Mouse (Mus musculus) kidney, embryonic 15.5 days (tissue): ENCODE measurements around the gene Papss2. TPM values are rescaled to one million over a fixed set of nuclear protein-coding genes. Genes with fewer than 3 reads are reported as not detected.

Experiments
- ATAC-seq: fragments of 200-750 bp; cut with Nextera tagmentation; replicated peaks from 2 replicates; pipeline ENCODE4 v1.8.0; 2017; ENCODE audit warnings: moderate TSS enrichment; ENCODE audit not compliant: low FRiP score
- H3K27ac ChIP-seq: fragments of 300-500 bp; sonication (generic); 2 replicates; pipeline ENCODE4 v1.5.1; 2015; ENCODE audit warnings: mild to moderate bottlenecking, inconsistent platforms
- H3K27me3 ChIP-seq: fragments of 300-500 bp; sonication (generic); 2 replicates; pipeline ENCODE4 v1.6.1; 2015; ENCODE audit warnings: inconsistent platforms
- H3K36me3 ChIP-seq: fragments of 300-500 bp; sonication (generic); 2 replicates; pipeline ENCODE4 v1.6.1; 2015; ENCODE audit warnings: inconsistent platforms
- H3K4me1 ChIP-seq: fragments of 300-500 bp; sonication (generic); 2 replicates; pipeline ENCODE4 v1.6.1; 2015; ENCODE audit warnings: inconsistent platforms
- H3K4me2 ChIP-seq: fragments of 300-500 bp; sonication (generic); 2 replicates; pipeline ENCODE4 v1.6.1; 2015; ENCODE audit warnings: moderate library complexity, mild to moderate bottlenecking, inconsistent platforms
- H3K4me3 ChIP-seq: fragments of 300-500 bp; sonication (generic); replicated peaks from 2 replicates; pipeline ENCODE4 v1.5.1; 2015; ENCODE audit warnings: mild to moderate bottlenecking, inconsistent platforms
- H3K9ac ChIP-seq: fragments of 300-500 bp; sonication (generic); 2 replicates; pipeline ENCODE4 v1.6.1; 2015; ENCODE audit warnings: mild to moderate bottlenecking, inconsistent platforms
- H3K9me3 ChIP-seq: fragments of 300-500 bp; sonication (generic); replicated peaks from 2 replicates; pipeline ENCODE4 v1.6.1; 2016; ENCODE audit warnings: inconsistent platforms
- WGBS: fragments of 180-500 bp; shearing (Covaris S2); methylation state at CpG from one replicate; pipeline ENCODE4 v1.1.7; 2015; ENCODE audit warnings: mixed read lengths; 5-methylcytosine and 5-hydroxymethylcytosine counted together
- polyA plus RNA-seq: library from polyadenylated mRNA; unstranded; fragments of >200 nt; fragmentation: Nextera tagmentation; extraction: Ambion mirVana; gene quantifications from 2 replicates; pipeline ENCODE4 v1.2.1, GENCODE M21; 2015

Papss2 gene
- polyA plus RNA-seq, 1 experiment from 2014 or later: 17.2 TPM

GRCm38 (mm10) chr19:32601033-32601770, 5.6 kb downstream of the Papss2 start:
- no peak overlapping the region for H3K9ac ChIP-seq
- 70% methylated on average over 6 of the region's 6 CpGs for WGBS
- no peaks in the 10 kb centered on the region for H3K36me3 ChIP-seq
- H3K27ac ChIP-seq: no peak overlapping the region
- peaks cover 7% of the 10 kb centered on the region; the same call in 1 of the 2 replicates for H3K27me3 ChIP-seq
- H3K9me3 ChIP-seq: no peaks in the 10 kb centered on the region
- ATAC-seq: no peak
- peaks cover 24% of the 10 kb centered on the region for H3K4me1 ChIP-seq
- no peak overlapping the region for H3K4me2 ChIP-seq
- no peak overlapping the region for H3K4me3 ChIP-seq

GRCm38 (mm10) chr19:32603466-32603865, 7.9 kb downstream of the Papss2 start:
- no peaks in the 10 kb centered on the region for H3K36me3 ChIP-seq
- no peak overlapping the region for H3K4me3 ChIP-seq
- H3K27me3 ChIP-seq: no peaks in the 10 kb centered on the region
- H3K9ac ChIP-seq: no peak overlapping the region
- no peak overlapping the region for H3K4me2 ChIP-seq
- no peak overlapping the region for H3K27ac ChIP-seq
- H3K9me3 ChIP-seq: no peaks in the 10 kb centered on the region
- ATAC-seq: no peak
- WGBS: 88% methylated on average over 1 of the region's 1 CpGs
- peaks cover 23% of the 10 kb centered on the region for H3K4me1 ChIP-seq

- H3K4me2 ChIP-seq: no peak overlapping the region
- no peaks in the 10 kb centered on the region for H3K27me3 ChIP-seq
- no peaks in the 10 kb centered on the region for H3K36me3 ChIP-seq
- H3K27ac ChIP-seq: no peak overlapping the region
- no peak for ATAC-seq
- no peak overlapping the region for H3K4me3 ChIP-seq
- no peaks in the 10 kb centered on the region for H3K9me3 ChIP-seq
- peaks cover 18% of the 10 kb centered on the region for H3K4me1 ChIP-seq
- no peak overlapping the region for H3K9ac ChIP-seq
- WGBS: 66% methylated on average over 8 of the region's 8 CpGs
Measured at GRCm38 (mm10) chr19:32604127-32604526, 8.5 kb downstream of the Papss2 start.

GRCm38 (mm10) chr19:32604563-32605252, 9.1 kb downstream of the Papss2 start:
- no peak overlapping the region for H3K4me3 ChIP-seq
- WGBS: 76% methylated on average over 6 of the region's 6 CpGs
- H3K27ac ChIP-seq: no peak overlapping the region
- no peak for ATAC-seq
- no peak overlapping the region for H3K9ac ChIP-seq
- H3K9me3 ChIP-seq: no peaks in the 10 kb centered on the region
- no peaks in the 10 kb centered on the region for H3K27me3 ChIP-seq
- H3K4me1 ChIP-seq: peaks cover 12% of the 10 kb centered on the region
- no peak overlapping the region for H3K4me2 ChIP-seq
- H3K36me3 ChIP-seq: no peaks in the 10 kb centered on the region

- WGBS: 71% methylated on average over 4 of the region's 4 CpGs
- Histone ChIP-seq H3K9me3 (no peaks in the 10 kb centered on the region), H3K9ac (no peak overlapping the region), H3K27me3 (no peaks in the 10 kb centered on the region), H3K4me2 (no peak overlapping the region), H3K27ac (no peak overlapping the region), H3K36me3 (no peaks in the 10 kb centered on the region), H3K4me3 (no peak overlapping the region), H3K4me1 (peaks cover 7% of the 10 kb centered on the region; the same call in 1 of the 2 replicates)
- ATAC-seq: no peak
Measured at GRCm38 (mm10) chr19:32606227-32606827, 10.7 kb downstream of the Papss2 start.

GRCm38 (mm10) chr19:32607036-32607435, 11.4 kb downstream of the Papss2 start:
- 59% methylated on average over 8 of the region's 8 CpGs for WGBS
- Histone ChIP-seq H3K9me3 (no peaks in the 10 kb centered on the region), H3K9ac (no peak overlapping the region), H3K27me3 (no peaks in the 10 kb centered on the region), H3K4me2 (no peak overlapping the region), H3K4me1 (peaks cover 7% of the 10 kb centered on the region; the same call in 1 of the 2 replicates), H3K27ac (no peak overlapping the region), H3K36me3 (no peaks in the 10 kb centered on the region), H3K4me3 (no peak overlapping the region)
- ATAC-seq: no peak

GRCm38 (mm10) chr19:32611386-32612092, 15.9 kb downstream of the Papss2 start:
- no peak for ATAC-seq
- Histone ChIP-seq H3K4me3 (no peak overlapping the region), H3K9ac (no peak overlapping the region), H3K27ac (no peak overlapping the region), H3K27me3 (no peaks in the 10 kb centered on the region), H3K4me2 (no peak overlapping the region), H3K36me3 (no peaks in the 10 kb centered on the region), H3K4me1 (no peaks in the 10 kb centered on the region), H3K9me3 (no peaks in the 10 kb centered on the region)
- WGBS: 88% methylated on average over 9 of the region's 9 CpGs

- ATAC-seq: no peak
Measured at GRCm38 (mm10) chr19:32614046-32614771, 18.6 kb downstream of the Papss2 start.

DNA sequence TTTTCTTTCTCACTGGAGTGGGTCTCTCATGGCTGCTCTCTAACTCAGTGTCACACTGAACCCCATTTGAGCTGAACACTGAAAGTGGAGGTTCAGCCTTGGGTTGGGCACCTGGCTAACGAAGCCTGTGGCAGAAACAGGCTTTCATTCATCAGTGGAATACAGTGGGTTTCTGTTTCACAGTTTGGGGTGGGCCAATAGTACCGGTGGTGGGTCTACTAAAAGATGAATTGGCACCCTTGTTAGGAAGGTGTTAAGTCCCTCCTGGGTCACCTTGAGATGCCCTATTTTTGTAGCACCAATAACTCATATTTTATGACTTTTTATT, 19.1 kb downstream of the Papss2 start:
- WGBS: 83% methylated on average over 2 of the region's 2 CpGs

More at GRCm38 (mm10) chr19:32614046-32614771, 18.6 kb downstream of the Papss2 start:
- no peaks in the 10 kb centered on the region for H3K36me3 ChIP-seq
- H3K9ac ChIP-seq: no peak overlapping the region
- H3K27me3 ChIP-seq: no peaks in the 10 kb centered on the region
- H3K4me3 ChIP-seq: no peak overlapping the region
- H3K27ac ChIP-seq: no peak overlapping the region
- H3K9me3 ChIP-seq: no peaks in the 10 kb centered on the region
- no peaks in the 10 kb centered on the region for H3K4me1 ChIP-seq
- H3K4me2 ChIP-seq: no peak overlapping the region
- WGBS: 82% methylated on average over 12 of the region's 12 CpGs

GRCm38 (mm10) chr19:32616646-32617045, 21.1 kb downstream of the Papss2 start:
- Histone ChIP-seq H3K9me3 (no peaks in the 10 kb centered on the region), H3K9ac (no peak overlapping the region), H3K36me3 (no peaks in the 10 kb centered on the region), H3K4me2 (no peak overlapping the region), H3K4me1 (no peaks in the 10 kb centered on the region), H3K4me3 (no peak overlapping the region), H3K27me3 (no peaks in the 10 kb centered on the region), H3K27ac (no peak overlapping the region)
- no peak for ATAC-seq
- 89% methylated on average over 7 of the region's 7 CpGs for WGBS

More for the DNA sequence above, 19.1 kb downstream of the Papss2 start:
- H3K4me3 ChIP-seq: no peak overlapping the region
- no peak overlapping the region for H3K27ac ChIP-seq
- H3K36me3 ChIP-seq: no peaks in the 10 kb centered on the region
- no peak overlapping the region for H3K9ac ChIP-seq
- no peaks in the 10 kb centered on the region for H3K9me3 ChIP-seq
- H3K27me3 ChIP-seq: no peaks in the 10 kb centered on the region
- ATAC-seq: no peak
- no peaks in the 10 kb centered on the region for H3K4me1 ChIP-seq
- no peak overlapping the region for H3K4me2 ChIP-seq

- Histone ChIP-seq H3K27me3 (no peaks in the 10 kb centered on the region), H3K36me3 (no peaks in the 10 kb centered on the region), H3K4me1 (no peaks in the 10 kb centered on the region), H3K9ac (no peak overlapping the region), H3K4me3 (no peak overlapping the region), H3K9me3 (no peaks in the 10 kb centered on the region), H3K27ac (no peak overlapping the region), H3K4me2 (no peak overlapping the region)
- WGBS: 96% methylated on average over 2 of the region's 2 CpGs
- ATAC-seq: no peak
Measured at GRCm38 (mm10) chr19:32619739-32620138, 24.1 kb downstream of the Papss2 start.
